Mouse (Mus musculus) midbrain, embryonic 16.5 days (tissue): ENCODE measurements at regions not wholly inside any gene's neighbourhood (a gene's known extent, or its start where the extent isn't known, plus 50 kb on each side); places are given as distances from the start of the nearest gene placed in this dataset.

Experiments used
- ATAC-seq: fragments of 200-750 bp; cut with Nextera tagmentation; 2 replicates; pipeline ENCODE4 v1.8.0; 2017; ENCODE audit warnings: moderate TSS enrichment
- H3K27ac ChIP-seq: fragments of 300-500 bp; sonication (generic); 2 replicates; pipeline ENCODE4 v1.5.1; 2014; ENCODE audit warnings: mild to moderate bottlenecking, low read length, mixed read lengths
- H3K27me3 ChIP-seq: fragments of 300-500 bp; sonication (generic); 2 replicates; pipeline ENCODE4 v1.6.1; 2014; ENCODE audit warnings: low read depth, low read length, mixed read lengths; ENCODE audit not compliant: control insufficient read depth, insufficient read depth
- H3K36me3 ChIP-seq: fragments of 300-500 bp; sonication (generic); 2 replicates; pipeline ENCODE4 v1.6.1; 2014; ENCODE audit warnings: mild to moderate bottlenecking, low read length, moderate library complexity, mixed read lengths; ENCODE audit not compliant: control insufficient read depth, insufficient read depth
- H3K4me1 ChIP-seq: fragments of 300-500 bp; sonication (generic); 2 replicates; pipeline ENCODE4 v1.6.1; 2014; ENCODE audit warnings: mild to moderate bottlenecking, low read length, mixed read lengths; ENCODE audit not compliant: control insufficient read depth, insufficient read depth
- H3K4me2 ChIP-seq: fragments of 300-500 bp; sonication (generic); 2 replicates; pipeline ENCODE4 v1.6.1; 2014; ENCODE audit warnings: mild to moderate bottlenecking, low read length, mixed read lengths
- H3K4me3 ChIP-seq: fragments of 300-500 bp; sonication (generic); 2 replicates; pipeline ENCODE4 v1.5.1; 2014; ENCODE audit warnings: low read depth, mild to moderate bottlenecking, low read length, moderate library complexity, mixed read lengths
- H3K9ac ChIP-seq: fragments of 300-500 bp; sonication (generic); 2 replicates; pipeline ENCODE4 v1.6.1; 2014; ENCODE audit warnings: low read depth, low read length, mixed read lengths
- H3K9me3 ChIP-seq: fragments of 300-500 bp; sonication (generic); replicated peaks from 2 replicates; pipeline ENCODE4 v1.6.1; 2014; ENCODE audit warnings: mild to moderate bottlenecking, low read length, mixed read lengths; ENCODE audit not compliant: control insufficient read depth, poor library complexity, severe bottlenecking
- WGBS: fragments of 180-500 bp; shearing (Covaris S2); extraction: QIAGEN DNeasy Blood & Tissue Kit; methylation state at CpG from one replicate; pipeline ENCODE4 v1.1.7; 2014; 5-methylcytosine and 5-hydroxymethylcytosine counted together

DNA sequence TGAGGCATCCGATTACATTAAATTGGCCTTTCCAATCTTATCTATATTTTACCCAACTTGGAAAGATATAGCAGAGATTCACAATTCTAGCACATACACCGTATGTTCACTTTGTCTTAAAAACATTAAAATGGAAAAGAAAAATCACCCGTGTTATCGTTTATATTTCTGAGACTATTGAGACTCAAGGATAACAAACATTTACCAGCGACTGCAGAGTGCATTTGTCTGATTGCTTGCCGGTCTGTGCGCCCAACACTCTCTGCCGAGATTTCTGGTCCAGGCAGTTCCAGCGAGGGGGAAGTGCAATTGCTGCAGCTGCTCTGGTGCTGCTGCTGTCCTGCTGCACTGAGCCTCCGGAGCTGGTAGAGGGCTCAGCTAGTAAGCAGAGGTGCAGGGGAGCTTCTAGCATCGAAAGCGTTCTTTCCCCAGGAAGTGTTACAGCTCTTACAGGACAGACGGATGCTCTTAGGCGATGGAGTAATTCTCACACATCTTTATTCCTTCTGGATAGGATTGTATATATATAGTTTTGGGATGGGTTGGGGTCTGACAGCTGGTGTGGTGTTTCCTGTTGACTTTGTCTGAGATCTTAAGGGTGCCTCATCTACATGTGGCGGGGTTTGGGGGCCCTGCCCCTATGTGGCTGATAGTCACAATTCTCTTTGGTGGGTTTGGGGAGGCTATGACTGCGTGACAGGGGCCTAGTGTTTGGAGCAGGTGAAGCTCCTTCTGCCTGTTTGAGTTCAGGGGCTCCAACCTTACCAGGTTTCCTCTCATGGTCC, 79.7 kb upstream of the Cwc22 start:
- WGBS, result 69% methylated on average over 16 of the region's 16 CpGs
- H3K27me3 ChIP-seq, result no peaks in the 10 kb centered on the region
- H3K9me3 ChIP-seq, result no peaks in the 10 kb centered on the region
- no peak overlapping the region for H3K4me2 ChIP-seq
- H3K4me3 ChIP-seq, result no peak overlapping the region
- ATAC-seq, result no peak
- no peaks in the 10 kb centered on the region for H3K36me3 ChIP-seq
- no peak overlapping the region for H3K9ac ChIP-seq
- H3K27ac ChIP-seq, result no peak overlapping the region
- H3K4me1 ChIP-seq, result no peaks in the 10 kb centered on the region

- Histone ChIP-seq H3K36me3 (no peaks in the 10 kb centered on the region), H3K4me1 (no peaks in the 10 kb centered on the region), H3K27me3 (no peaks in the 10 kb centered on the region), H3K27ac (no peak overlapping the region), H3K4me3 (no peak overlapping the region), H3K4me2 (no peak overlapping the region), H3K9me3 (no peaks in the 10 kb centered on the region), H3K9ac (no peak overlapping the region)
- no peak for ATAC-seq
- WGBS, result 82% methylated on average over 1 of the region's 1 CpGs
These were observed 78.9 kb upstream of the Cwc22 start for GRCm38 (mm10) chr2:78024981-78025565.

GRCm38 (mm10) chr2:78023916-78024685, 77.9 kb upstream of the Cwc22 start:
- Histone ChIP-seq H3K9me3 (no peaks in the 10 kb centered on the region), H3K4me3 (no peak overlapping the region), H3K36me3 (no peaks in the 10 kb centered on the region), H3K27me3 (no peaks in the 10 kb centered on the region), H3K27ac (no peak overlapping the region), H3K4me2 (no peak overlapping the region), H3K9ac (no peak overlapping the region), H3K4me1 (no peaks in the 10 kb centered on the region)
- 79% methylated on average over 4 of the region's 4 CpGs for WGBS
- no peak for ATAC-seq

DNA sequence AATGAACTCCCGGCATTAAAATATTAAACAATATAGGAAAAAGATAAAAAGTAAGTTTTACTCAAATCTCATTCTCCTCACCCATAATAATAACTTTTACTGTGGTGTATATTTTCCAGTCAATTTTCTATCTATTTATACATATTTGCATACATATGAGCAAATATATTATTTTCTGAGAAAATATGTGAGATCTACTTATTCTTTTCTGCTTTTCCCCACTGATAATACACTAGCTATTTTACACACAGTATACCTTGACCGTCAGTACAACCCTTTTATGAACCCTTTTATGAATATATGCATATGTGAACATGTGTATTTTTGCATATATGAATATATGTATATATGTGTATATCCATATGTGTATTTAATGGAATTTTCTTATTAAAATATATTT, 77.2 kb upstream of the Cwc22 start:
- no peak overlapping the region for H3K27ac ChIP-seq
- WGBS, result 88% methylated on average over 2 of the region's 2 CpGs
- no peak overlapping the region for H3K4me3 ChIP-seq
- no peaks in the 10 kb centered on the region for H3K9me3 ChIP-seq
- no peaks in the 10 kb centered on the region for H3K4me1 ChIP-seq
- no peak for ATAC-seq
- no peak overlapping the region for H3K4me2 ChIP-seq
- no peak overlapping the region for H3K9ac ChIP-seq
- no peaks in the 10 kb centered on the region for H3K27me3 ChIP-seq
- no peaks in the 10 kb centered on the region for H3K36me3 ChIP-seq

DNA sequence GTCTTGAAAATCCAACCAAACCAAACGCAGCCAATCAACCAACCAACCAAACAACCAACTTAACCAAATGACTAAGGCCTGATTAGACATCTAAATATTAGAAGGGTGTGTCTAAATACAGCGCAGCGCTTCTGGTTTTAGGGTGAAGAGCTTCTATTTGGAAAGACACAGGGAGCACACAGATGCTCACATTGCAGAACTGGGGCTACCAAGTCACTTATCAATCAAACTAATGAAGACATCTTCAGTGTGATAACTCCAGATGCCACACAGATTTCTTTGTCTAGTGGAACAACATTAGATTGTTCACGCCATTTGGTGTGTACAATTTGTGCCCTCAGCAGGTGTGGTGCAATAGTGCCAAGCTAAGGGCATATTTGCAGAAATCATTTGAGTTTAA, 76.6 kb upstream of the Cwc22 start:
- Histone ChIP-seq H3K9me3 (no peaks in the 10 kb centered on the region), H3K4me1 (no peaks in the 10 kb centered on the region), H3K36me3 (no peaks in the 10 kb centered on the region), H3K27ac (no peak overlapping the region), H3K9ac (no peak overlapping the region), H3K4me3 (no peak overlapping the region), H3K27me3 (no peaks in the 10 kb centered on the region), H3K4me2 (no peak overlapping the region)
- ATAC-seq, result no peak
- WGBS, result 84% methylated on average over 4 of the region's 4 CpGs

GRCm38 (mm10) chr2:78021905-78022304, 75.7 kb upstream of the Cwc22 start:
- ATAC-seq, result peak; percentile 82; the same call in 1 of the 2 replicates
- no peak overlapping the region for H3K27ac ChIP-seq
- H3K4me3 ChIP-seq, result no peak overlapping the region
- no peak overlapping the region for H3K9ac ChIP-seq
- H3K4me1 ChIP-seq, result no peaks in the 10 kb centered on the region
- no peaks in the 10 kb centered on the region for H3K27me3 ChIP-seq
- WGBS, result 31% methylated on average over 5 of the region's 5 CpGs
- H3K36me3 ChIP-seq, result no peaks in the 10 kb centered on the region
- no peaks in the 10 kb centered on the region for H3K9me3 ChIP-seq
- no peak overlapping the region for H3K4me2 ChIP-seq

DNA sequence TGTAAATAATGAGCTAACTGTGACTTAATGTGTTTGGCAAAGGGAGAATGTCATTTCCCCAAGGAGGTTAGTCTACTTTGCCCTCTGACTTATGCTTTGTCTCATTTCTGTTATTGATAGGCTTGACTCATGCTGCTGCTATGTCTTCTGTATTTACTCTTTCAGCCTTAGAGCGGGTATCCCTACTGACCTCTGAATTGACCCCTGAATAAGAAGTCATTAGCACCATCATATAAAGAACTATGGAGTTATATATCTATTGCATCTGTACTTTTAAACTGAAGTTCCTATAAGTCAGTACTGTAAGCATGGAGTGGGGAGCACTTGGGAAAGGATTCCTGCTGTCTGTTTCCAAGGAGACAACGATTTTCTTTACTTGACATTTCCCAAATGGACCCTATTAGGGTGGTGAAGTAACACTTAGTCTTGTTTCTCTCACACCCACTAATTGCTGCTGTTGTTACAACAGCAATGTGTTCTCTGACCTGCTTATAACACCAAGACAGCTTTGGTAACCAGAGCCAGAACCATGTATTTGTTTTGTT, 75.3 kb upstream of the Cwc22 start:
- Histone ChIP-seq H3K4me2 (no peak overlapping the region), H3K27me3 (no peaks in the 10 kb centered on the region), H3K9me3 (no peaks in the 10 kb centered on the region), H3K36me3 (no peaks in the 10 kb centered on the region), H3K9ac (no peak overlapping the region), H3K4me3 (no peak overlapping the region), H3K27ac (no peak overlapping the region), H3K4me1 (no peaks in the 10 kb centered on the region)
- WGBS, result 78% methylated on average over 2 of the region's 2 CpGs
- 0 out of 2 replicates have a peak, but pooled peaks have one; percentile 51 for ATAC-seq

- Histone ChIP-seq H3K4me1 (no peaks in the 10 kb centered on the region), H3K9me3 (no peaks in the 10 kb centered on the region), H3K4me3 (no peak overlapping the region), H3K4me2 (no peak overlapping the region), H3K36me3 (no peaks in the 10 kb centered on the region), H3K27ac (no peak overlapping the region), H3K9ac (no peak overlapping the region), H3K27me3 (no peaks in the 10 kb centered on the region)
- no peak for ATAC-seq
- WGBS, result 94% methylated on average over 3 of the region's 3 CpGs
These were observed 74.3 kb upstream of the Cwc22 start for GRCm38 (mm10) chr2:78020516-78020915.

DNA sequence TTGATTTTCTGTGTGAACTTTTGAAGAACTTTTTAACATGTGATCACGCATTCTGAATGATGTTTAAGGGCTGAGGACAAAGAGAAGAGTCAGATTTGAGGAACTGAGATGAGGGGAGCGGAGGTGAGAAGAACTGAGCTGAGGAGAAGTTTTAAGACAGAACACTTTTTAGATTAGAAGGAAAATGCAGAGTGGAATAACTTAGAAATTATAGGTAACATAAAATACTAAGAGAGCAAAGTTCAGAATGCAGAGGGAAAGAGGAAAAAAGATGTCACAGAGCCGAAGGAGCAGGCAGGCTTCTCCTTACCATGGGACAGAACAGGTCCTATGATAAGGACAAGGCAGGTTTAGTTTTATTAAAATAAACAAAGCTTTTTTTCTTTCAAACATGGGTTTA, 73.7 kb upstream of the Cwc22 start:
- WGBS, result 92% methylated on average over 3 of the region's 3 CpGs

More for the DNA sequence above, 73.7 kb upstream of the Cwc22 start:
- Histone ChIP-seq H3K27ac (no peak overlapping the region), H3K4me2 (no peak overlapping the region), H3K9me3 (no peaks in the 10 kb centered on the region), H3K4me1 (no peaks in the 10 kb centered on the region), H3K27me3 (no peaks in the 10 kb centered on the region), H3K4me3 (no peak overlapping the region), H3K36me3 (no peaks in the 10 kb centered on the region), H3K9ac (no peak overlapping the region)
- ATAC-seq, result no peak
